Mouse (Mus musculus) liver, embryonic 13.5 days (tissue): Measurements from ENCODE around the gene Etnk1. TPM values are rescaled to one million over a fixed set of nuclear protein-coding genes. Genes with fewer than 3 reads are reported as not detected.

ENCODE experiments used
- ATAC-seq: fragments of 200-750 bp; cut with Nextera tagmentation; 2 replicates; pipeline ENCODE4 v1.8.0; 2017; ENCODE audit warnings: low read depth, mild to moderate bottlenecking, moderate number of reproducible peaks, moderate library complexity
- DNase-seq: peaks from one replicate; pipeline ENCODE4 v3.0.0; 2022
- H3K27ac ChIP-seq: fragments of 300-500 bp; sonication (generic); 2 replicates; pipeline ENCODE4 v1.5.1; 2015; ENCODE audit warnings: moderate library complexity, mild to moderate bottlenecking, inconsistent platforms
- H3K27me3 ChIP-seq: fragments of 300-500 bp; sonication (generic); 2 replicates; pipeline ENCODE4 v1.6.1; 2015; ENCODE audit warnings: mild to moderate bottlenecking, inconsistent platforms
- H3K36me3 ChIP-seq: fragments of 300-500 bp; sonication (generic); 2 replicates; pipeline ENCODE4 v1.6.1; 2015; ENCODE audit warnings: mild to moderate bottlenecking, inconsistent platforms
- H3K4me1 ChIP-seq: fragments of 300-500 bp; sonication (generic); replicated peaks from 2 replicates; pipeline ENCODE4 v1.6.1; 2015; ENCODE audit warnings: inconsistent platforms
- H3K4me2 ChIP-seq: fragments of 300-500 bp; sonication (generic); 2 replicates; pipeline ENCODE4 v1.6.1; 2015; ENCODE audit warnings: inconsistent platforms, mild to moderate bottlenecking, moderate library complexity
- H3K4me3 ChIP-seq: fragments of 300-500 bp; sonication (generic); replicated peaks from 2 replicates; pipeline ENCODE4 v1.5.1; 2015; ENCODE audit warnings: mild to moderate bottlenecking, inconsistent platforms
- H3K9ac ChIP-seq: fragments of 300-500 bp; sonication (generic); 2 replicates; pipeline ENCODE4 v1.6.1; 2015; ENCODE audit warnings: mild to moderate bottlenecking, inconsistent platforms
- H3K9me3 ChIP-seq: fragments of 300-500 bp; sonication (generic); replicated peaks from 2 replicates; pipeline ENCODE4 v1.6.1; 2016; ENCODE audit warnings: inconsistent platforms
- WGBS: fragments of 180-500 bp; shearing (Covaris S2); methylation state at CpG from one replicate; pipeline ENCODE4 v1.1.7; 2015; ENCODE audit not compliant: insufficient replicate concordance; 5-methylcytosine and 5-hydroxymethylcytosine counted together
- polyA plus RNA-seq: library from polyadenylated mRNA; unstranded; fragments of >200 nt; fragmentation: Nextera tagmentation; extraction: Ambion mirVana; gene quantifications from 2 replicates; pipeline ENCODE4 v1.2.1, GENCODE M21; 2015

Etnk1 gene
- polyA plus RNA-seq, 1 experiment from 2014 or later = 8.0 TPM

- no peak for ATAC-seq
- H3K9me3 ChIP-seq = no peaks in the 10 kb centered on the region
- H3K4me3 ChIP-seq = no peak overlapping the region
- H3K4me2 ChIP-seq = no peak overlapping the region
- H3K36me3 ChIP-seq = no peaks in the 10 kb centered on the region
- H3K27ac ChIP-seq = no peak overlapping the region
- H3K9ac ChIP-seq = no peak overlapping the region
- no peaks in the 10 kb centered on the region for H3K4me1 ChIP-seq
- 71% methylated on average over 11 of the region's 11 CpGs for WGBS
- DNase-seq = no peak
- no peaks in the 10 kb centered on the region for H3K27me3 ChIP-seq
These were observed 57.0 kb downstream of the Etnk1 start for GRCm38 (mm10) chr6:143224057-143224456.

- no peaks in the 10 kb centered on the region for H3K9me3 ChIP-seq
- H3K9ac ChIP-seq = no peak overlapping the region
- H3K36me3 ChIP-seq = no peaks in the 10 kb centered on the region
- no peak overlapping the region for H3K4me3 ChIP-seq
- no peak for DNase-seq
- no peaks in the 10 kb centered on the region for H3K4me1 ChIP-seq
- no peak overlapping the region for H3K27ac ChIP-seq
- H3K27me3 ChIP-seq = no peaks in the 10 kb centered on the region
- no peak overlapping the region for H3K4me2 ChIP-seq
- no peak for ATAC-seq
- 59% methylated on average over 6 of the region's 6 CpGs for WGBS
These were observed 57.9 kb downstream of the Etnk1 start for GRCm38 (mm10) chr6:143224885-143225284.

- DNase-seq = no peak
These were observed 61.7 kb downstream of the Etnk1 start for GRCm38 (mm10) chr6:143228696-143229095.

GRCm38 (mm10) chr6:143229906-143230305, 62.9 kb downstream of the Etnk1 start:
- no peaks in the 10 kb centered on the region for H3K4me1 ChIP-seq
- ATAC-seq (no peak), DNase-seq (no peak)
- no peaks in the 10 kb centered on the region for H3K9me3 ChIP-seq
- H3K27ac ChIP-seq = no peak overlapping the region
- H3K36me3 ChIP-seq = no peaks in the 10 kb centered on the region
- H3K27me3 ChIP-seq = no peaks in the 10 kb centered on the region
- H3K9ac ChIP-seq = no peak overlapping the region
- no peak overlapping the region for H3K4me2 ChIP-seq
- no peak overlapping the region for H3K4me3 ChIP-seq
- WGBS = 63% methylated on average over 8 of the region's 8 CpGs

More at GRCm38 (mm10) chr6:143228696-143229095, 61.7 kb downstream of the Etnk1 start:
- 61% methylated on average over 5 of the region's 5 CpGs for WGBS
- Histone ChIP-seq H3K27me3 (no peaks in the 10 kb centered on the region), H3K27ac (no peak overlapping the region), H3K4me1 (no peaks in the 10 kb centered on the region), H3K4me3 (no peak overlapping the region), H3K9ac (no peak overlapping the region), H3K36me3 (no peaks in the 10 kb centered on the region), H3K4me2 (no peak overlapping the region), H3K9me3 (no peaks in the 10 kb centered on the region)
- no peak for ATAC-seq

GRCm38 (mm10) chr6:143230888-143231287, 63.9 kb downstream of the Etnk1 start:
- WGBS = 35% methylated on average over 2 of the region's 2 CpGs
- Histone ChIP-seq H3K9ac (no peak overlapping the region), H3K9me3 (no peaks in the 10 kb centered on the region), H3K4me3 (no peak overlapping the region), H3K27me3 (no peaks in the 10 kb centered on the region), H3K27ac (no peak overlapping the region), H3K4me2 (no peak overlapping the region), H3K4me1 (no peaks in the 10 kb centered on the region), H3K36me3 (no peaks in the 10 kb centered on the region)
- no peak for DNase-seq
- no peak for ATAC-seq

GRCm38 (mm10) chr6:143232718-143233117, 65.7 kb downstream of the Etnk1 start:
- H3K27ac ChIP-seq = no peak overlapping the region
- DNase-seq = no peak
- no peaks in the 10 kb centered on the region for H3K4me1 ChIP-seq
- H3K4me2 ChIP-seq = no peak overlapping the region
- no peaks in the 10 kb centered on the region for H3K27me3 ChIP-seq
- H3K4me3 ChIP-seq = no peak overlapping the region
- H3K36me3 ChIP-seq = no peaks in the 10 kb centered on the region
- H3K9ac ChIP-seq = no peak overlapping the region
- no peak for ATAC-seq
- no peaks in the 10 kb centered on the region for H3K9me3 ChIP-seq
- 78% methylated on average over 11 of the region's 11 CpGs for WGBS

- H3K9me3 ChIP-seq = no peaks in the 10 kb centered on the region
- H3K27ac ChIP-seq = no peak overlapping the region
- no peak overlapping the region for H3K4me3 ChIP-seq
- DNase-seq = no peak
- no peak for ATAC-seq
- no peak overlapping the region for H3K4me2 ChIP-seq
- no peak overlapping the region for H3K9ac ChIP-seq
- H3K27me3 ChIP-seq = no peaks in the 10 kb centered on the region
- no peaks in the 10 kb centered on the region for H3K4me1 ChIP-seq
- 64% methylated on average over 8 of the region's 8 CpGs for WGBS
- H3K36me3 ChIP-seq = no peaks in the 10 kb centered on the region
These were observed 67.8 kb downstream of the Etnk1 start for GRCm38 (mm10) chr6:143234868-143235267.

GRCm38 (mm10) chr6:143239362-143240074, 72.5 kb downstream of the Etnk1 start:
- ATAC-seq = no peak
- Histone ChIP-seq H3K4me3 (no peak overlapping the region), H3K4me2 (no peak overlapping the region), H3K36me3 (no peaks in the 10 kb centered on the region), H3K27me3 (no peaks in the 10 kb centered on the region), H3K9ac (no peak overlapping the region), H3K27ac (no peak overlapping the region), H3K4me1 (no peaks in the 10 kb centered on the region), H3K9me3 (no peaks in the 10 kb centered on the region)
- 82% methylated on average over 21 of the region's 21 CpGs for WGBS
- no peak for DNase-seq

- no peaks in the 10 kb centered on the region for H3K27me3 ChIP-seq
- ATAC-seq = no peak
- 73% methylated on average over 5 of the region's 5 CpGs for WGBS
- H3K4me3 ChIP-seq = no peak overlapping the region
- no peak overlapping the region for H3K27ac ChIP-seq
- H3K36me3 ChIP-seq = no peaks in the 10 kb centered on the region
- H3K9me3 ChIP-seq = no peaks in the 10 kb centered on the region
- no peak overlapping the region for H3K4me2 ChIP-seq
- no peak for DNase-seq
- no peak overlapping the region for H3K9ac ChIP-seq
- no peaks in the 10 kb centered on the region for H3K4me1 ChIP-seq
These were observed 76.2 kb downstream of the Etnk1 start for GRCm38 (mm10) chr6:143243191-143243590.

GRCm38 (mm10) chr6:143257921-143258320, 90.9 kb downstream of the Etnk1 start:
- DNase-seq = no peak
- ATAC-seq = no peak
- 63% methylated on average over 4 of the region's 4 CpGs for WGBS

GRCm38 (mm10) chr6:143259169-143259629, 92.2 kb downstream of the Etnk1 start:
- 72% methylated on average over 17 of the region's 17 CpGs for WGBS
- Histone ChIP-seq H3K4me1 (no peaks in the 10 kb centered on the region), H3K4me2 (no peak overlapping the region), H3K4me3 (no peak overlapping the region), H3K9me3 (no peaks in the 10 kb centered on the region), H3K36me3 (no peaks in the 10 kb centered on the region), H3K9ac (no peak overlapping the region), H3K27me3 (no peaks in the 10 kb centered on the region), H3K27ac (no peak overlapping the region)
- DNase-seq (no peak), ATAC-seq (no peak)

More at GRCm38 (mm10) chr6:143257921-143258320, 90.9 kb downstream of the Etnk1 start:
- Histone ChIP-seq H3K9ac (no peak overlapping the region), H3K4me3 (no peak overlapping the region), H3K36me3 (no peaks in the 10 kb centered on the region), H3K9me3 (no peaks in the 10 kb centered on the region), H3K27me3 (no peaks in the 10 kb centered on the region), H3K27ac (no peak overlapping the region), H3K4me1 (no peaks in the 10 kb centered on the region), H3K4me2 (no peak overlapping the region)
